Mouse (Mus musculus): ENCODE results near the gene Ggcx. TPM values are rescaled to one million over a fixed set of nuclear protein-coding genes. Genes with fewer than 3 reads are reported as not detected.
"Not testable (repeated sequence)": the region's sequence is repeated elsewhere in the genome, so short reads cannot be mapped to it uniquely, and the experiment has no call there.

The Ggcx gene
- total RNA-seq, 2 experiments from 2014 or later, result 19.2 to 19.3 TPM

DNA sequence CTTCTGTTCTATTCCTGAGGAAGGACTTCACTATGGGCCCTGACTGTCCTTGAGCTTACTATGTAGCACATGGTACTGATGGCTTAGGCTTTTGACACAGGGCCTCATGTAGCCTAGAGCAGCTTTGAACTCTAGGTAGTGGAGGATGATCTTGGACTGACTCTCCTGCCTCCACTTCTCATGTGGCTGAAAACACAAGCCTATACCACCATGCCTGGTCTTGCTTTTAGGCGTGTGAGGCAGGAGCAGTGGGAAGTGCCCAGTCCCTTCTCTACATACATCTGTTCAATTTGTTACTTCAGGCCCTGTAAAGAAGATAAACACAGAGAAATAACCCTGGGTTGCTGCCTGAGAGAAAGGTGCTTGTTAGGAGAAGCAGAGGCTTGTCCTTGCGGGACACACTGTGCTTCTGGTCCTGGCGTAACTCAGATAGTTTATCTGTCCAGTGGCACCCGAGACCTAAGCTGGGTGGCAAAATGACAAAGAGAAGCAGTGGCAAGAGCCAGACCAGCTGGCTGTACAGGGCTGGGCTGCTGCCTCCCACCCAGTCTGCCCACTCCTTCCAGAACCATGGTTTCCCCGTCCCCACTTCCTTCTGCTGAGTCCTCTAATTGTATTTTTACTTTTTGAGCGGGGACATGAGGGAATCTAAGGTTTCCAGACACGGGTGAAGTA lies 40.1 kb downstream of the Ggcx start:
- intact Hi-C loops (cut with DNase I), result no loop called here
- peak in 1 of 2 experiments; percentile 52 for DNase-seq (ENCODE audit: low spot score in 2 of 2)

DNA sequence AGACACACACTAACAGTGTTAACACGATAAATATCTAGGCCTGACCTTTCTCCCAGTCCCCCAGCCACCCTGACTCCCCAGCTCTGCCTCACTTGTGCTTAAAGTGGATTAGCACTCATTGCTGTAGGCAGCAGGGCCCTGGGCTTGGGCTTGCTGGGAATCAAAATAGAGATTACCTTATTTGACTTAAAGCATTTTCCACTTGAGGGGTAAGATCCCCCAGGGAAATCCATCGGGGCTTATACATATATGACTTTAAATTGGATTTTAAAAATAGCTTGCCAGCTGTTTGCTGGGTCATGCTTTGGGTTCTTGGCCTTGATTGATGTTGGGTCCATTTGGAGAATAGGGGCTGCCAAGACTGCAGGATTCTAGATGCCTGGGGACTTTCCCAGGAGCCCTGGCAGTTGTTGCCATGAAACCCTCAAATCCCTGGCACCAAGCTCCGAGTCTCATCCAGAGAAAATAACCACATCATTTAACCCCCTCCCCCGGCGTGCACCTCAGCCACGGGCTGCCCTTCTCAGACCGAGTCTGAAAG lies 40.8 kb downstream of the Ggcx start:
- intact Hi-C loops (cut with DNase I), result no loop called here
- DNase-seq (ENCODE audit: low spot score in 2 of 2), result peak in 1 of 2 experiments; percentile 56

DNA sequence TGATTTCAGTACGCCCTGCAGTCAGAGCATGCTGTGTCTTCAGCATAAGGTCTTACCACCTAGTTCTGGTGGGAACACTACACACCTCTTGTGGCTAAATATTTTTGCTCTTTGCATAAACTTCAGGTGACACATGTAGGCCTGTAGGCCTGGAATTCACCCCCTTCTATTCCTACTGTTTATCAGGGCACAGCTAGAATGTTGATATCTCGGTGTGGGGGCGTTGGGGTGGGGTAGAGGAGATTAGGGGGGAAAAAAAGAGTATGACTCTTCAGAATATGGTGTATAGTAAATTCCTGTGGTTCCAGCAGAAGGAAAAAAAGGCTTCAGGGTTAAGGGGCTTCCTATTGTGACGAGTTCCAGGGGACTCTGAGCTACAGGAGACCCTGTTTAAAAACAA lies 42.5 kb downstream of the Ggcx start:
- intact Hi-C loops (cut with DNase I), result no loop called here
- no peak for DNase-seq (ENCODE audit: low spot score in 2 of 2)

DNA sequence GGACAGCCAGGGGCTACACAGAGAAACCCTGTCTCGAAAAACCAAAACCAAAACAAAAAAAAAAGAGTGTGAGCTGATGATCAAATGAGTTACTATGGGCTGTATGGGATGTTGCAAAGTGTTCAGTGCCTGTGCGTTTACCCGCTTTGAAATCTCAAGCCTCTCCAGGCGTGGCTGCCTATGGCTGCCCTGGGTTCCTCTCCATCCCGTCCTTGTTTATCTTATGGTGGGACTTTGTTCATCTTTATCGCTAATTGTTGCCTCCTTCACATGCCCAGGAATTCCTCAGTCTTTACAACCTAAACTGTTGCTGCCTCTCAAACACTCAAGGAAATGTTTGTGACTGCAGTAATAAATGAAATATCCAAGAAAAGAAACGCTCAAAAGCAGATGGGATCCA lies 44.3 kb downstream of the Ggcx start:
- intact Hi-C loops (cut with DNase I), result no loop called here
- no peak for DNase-seq (ENCODE audit: low spot score in 2 of 2)

DNA sequence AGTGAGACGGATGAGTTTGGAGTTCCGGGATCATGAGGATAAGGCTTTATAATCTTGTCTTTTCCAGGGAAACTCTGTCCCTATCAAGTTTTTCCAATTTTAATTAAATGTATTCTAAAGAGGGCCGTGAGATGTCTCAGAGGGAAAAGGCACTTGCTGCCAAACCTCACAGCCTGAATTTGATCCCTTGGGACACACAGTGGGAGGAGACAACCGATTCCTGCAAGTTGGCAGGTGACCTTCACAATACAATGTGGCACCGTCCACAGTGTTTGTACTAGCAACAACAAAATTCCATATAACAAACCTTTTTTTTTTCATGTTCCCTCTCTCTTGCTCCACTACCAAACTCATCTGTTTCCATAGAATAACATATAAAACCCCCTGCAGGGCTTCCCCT lies 44.8 kb downstream of the Ggcx start:
- no peak for DNase-seq (ENCODE audit: low spot score in 2 of 2)
- intact Hi-C loops (cut with DNase I), result no loop called here

DNA sequence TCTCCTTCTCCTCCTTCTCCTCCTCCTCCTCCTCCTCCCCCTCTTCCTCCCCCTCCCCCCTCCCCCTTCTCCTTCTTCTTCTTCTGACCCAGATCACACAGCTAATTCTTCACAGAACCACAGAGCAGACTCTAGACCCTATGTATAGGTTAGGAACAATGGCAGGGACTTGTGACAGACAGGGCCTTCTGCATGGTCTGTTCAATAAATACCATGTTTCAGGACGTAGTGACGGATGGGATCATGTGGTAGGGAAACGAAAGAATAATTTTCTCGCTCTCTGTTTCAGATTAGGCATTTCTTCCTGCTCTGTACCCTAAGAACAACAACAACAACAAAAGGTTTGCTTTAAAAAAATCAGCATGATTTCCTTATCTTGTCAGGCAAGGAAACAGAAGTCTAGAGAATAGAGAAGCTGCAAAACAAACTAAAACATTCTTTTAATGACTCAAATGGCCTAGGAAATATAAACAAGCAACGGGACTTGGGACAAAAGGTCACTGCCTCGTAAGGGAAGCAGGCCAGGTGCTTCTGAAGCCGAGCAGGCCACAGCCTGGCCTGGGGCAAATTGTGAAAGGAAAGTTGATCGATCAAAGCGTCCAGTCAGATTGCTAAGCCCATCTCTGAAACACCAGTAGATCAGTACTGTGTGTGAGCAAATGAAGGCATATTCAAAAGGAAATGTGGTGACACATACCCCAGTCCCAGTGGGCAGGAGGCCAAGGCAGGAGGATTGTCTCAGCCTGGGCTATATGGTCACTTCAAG lies 46.1 kb downstream of the Ggcx start:
- DNase-seq (ENCODE audit: low spot score in 2 of 2), result no peak
- intact Hi-C loops (cut with DNase I), result no loop called here

DNA sequence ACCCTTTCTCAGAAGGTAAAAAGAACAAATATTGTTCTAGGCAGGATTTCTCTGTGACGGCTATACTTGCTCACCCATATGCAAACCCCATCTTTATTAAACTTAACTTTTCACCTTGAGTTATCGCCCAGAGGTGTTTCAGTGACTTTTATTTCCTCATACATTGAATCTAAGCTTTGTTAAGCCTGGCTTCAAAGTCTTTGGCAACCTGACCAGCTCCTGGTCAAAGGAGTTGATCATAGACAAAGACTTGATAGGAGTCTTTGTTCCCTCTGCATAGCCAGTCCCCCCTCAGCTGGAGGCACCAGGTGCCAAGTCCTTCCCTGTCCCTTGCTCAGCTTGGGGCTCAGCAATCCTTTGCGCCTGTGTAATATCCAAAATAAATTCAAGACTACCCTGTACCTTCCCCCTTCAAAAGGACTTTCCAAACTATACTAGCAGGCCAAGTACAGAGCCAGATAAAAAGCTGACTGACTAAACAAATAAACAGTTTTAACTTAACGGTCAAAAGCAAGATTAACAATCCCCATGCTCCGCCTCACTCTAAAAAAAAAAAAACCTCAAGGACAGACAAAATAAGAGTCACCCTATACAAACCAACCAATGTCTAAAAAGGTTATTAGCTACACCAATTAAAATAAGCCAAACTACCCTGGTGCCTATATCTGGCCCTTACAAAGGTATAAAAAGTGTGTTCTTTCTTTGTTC lies 48.6 kb downstream of the Ggcx start:
- intact Hi-C loops (cut with DNase I), result not testable (repeated sequence)

DNA sequence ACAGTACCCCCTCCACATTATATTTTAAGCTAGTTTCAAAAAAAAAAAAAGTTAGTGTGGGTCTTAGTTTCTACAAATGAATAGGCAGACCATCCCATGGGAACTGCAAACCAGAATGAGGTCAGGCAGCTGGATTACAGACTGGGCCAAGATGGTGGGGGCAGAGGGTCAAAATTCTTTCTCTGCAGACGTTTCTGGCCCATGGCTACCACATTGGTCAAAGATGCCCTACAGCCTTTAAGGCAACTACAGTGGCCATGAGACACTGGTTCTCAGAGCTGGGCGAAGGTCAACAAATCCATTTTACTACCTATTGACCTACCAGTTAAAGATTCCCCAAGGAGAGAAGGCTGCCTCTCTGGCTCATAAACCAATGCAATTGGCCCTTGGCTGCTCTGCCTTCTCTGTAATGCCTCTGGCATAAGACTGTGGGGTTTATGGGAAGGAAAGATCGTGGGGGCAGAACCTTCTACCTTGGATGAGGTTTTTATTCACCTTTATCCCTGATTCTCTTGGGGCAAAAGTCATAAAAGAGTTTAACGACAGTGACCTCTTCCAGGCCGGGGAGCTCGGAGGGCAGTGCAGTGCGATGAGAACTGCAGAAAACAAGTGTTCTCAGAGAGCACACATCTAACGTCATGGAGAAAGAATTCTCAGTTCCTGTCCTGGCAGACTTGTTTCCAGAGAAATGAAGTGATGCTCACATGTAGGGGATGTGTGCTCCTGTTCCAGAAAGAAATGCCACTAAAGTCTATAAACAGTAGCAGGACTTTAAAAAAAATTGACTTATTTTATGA lies 51.5 kb downstream of the Ggcx start:
- intact Hi-C loops (cut with DNase I), result no loop called here
- DNase-seq (ENCODE audit: low spot score in 2 of 2), result no peak

More for the DNA sequence above, 48.6 kb downstream of the Ggcx start:
- not testable (repeated sequence) for DNase-seq (ENCODE audit: low spot score in 2 of 2)

DNA sequence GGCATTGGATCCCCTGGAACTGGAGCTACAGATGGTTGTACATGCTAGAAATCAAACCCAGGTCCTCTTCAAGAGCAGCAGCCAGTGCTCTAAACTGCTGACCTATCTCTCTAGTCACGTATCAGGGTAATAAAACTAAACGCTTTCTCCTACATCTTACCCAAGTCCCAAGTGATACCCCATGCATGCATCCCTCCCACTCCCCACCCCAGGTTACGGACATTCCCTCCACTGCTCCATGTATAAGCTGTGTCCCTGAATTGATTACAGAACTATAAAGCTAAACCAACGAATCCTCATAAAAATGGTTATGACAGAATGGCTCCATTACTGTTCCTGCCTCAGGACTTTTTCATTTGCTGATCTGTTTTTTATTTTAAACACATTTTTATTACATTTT lies 52.1 kb downstream of the Ggcx start:
- intact Hi-C loops (cut with DNase I), result no loop called here
- no peak for DNase-seq (ENCODE audit: low spot score in 2 of 2)

DNA sequence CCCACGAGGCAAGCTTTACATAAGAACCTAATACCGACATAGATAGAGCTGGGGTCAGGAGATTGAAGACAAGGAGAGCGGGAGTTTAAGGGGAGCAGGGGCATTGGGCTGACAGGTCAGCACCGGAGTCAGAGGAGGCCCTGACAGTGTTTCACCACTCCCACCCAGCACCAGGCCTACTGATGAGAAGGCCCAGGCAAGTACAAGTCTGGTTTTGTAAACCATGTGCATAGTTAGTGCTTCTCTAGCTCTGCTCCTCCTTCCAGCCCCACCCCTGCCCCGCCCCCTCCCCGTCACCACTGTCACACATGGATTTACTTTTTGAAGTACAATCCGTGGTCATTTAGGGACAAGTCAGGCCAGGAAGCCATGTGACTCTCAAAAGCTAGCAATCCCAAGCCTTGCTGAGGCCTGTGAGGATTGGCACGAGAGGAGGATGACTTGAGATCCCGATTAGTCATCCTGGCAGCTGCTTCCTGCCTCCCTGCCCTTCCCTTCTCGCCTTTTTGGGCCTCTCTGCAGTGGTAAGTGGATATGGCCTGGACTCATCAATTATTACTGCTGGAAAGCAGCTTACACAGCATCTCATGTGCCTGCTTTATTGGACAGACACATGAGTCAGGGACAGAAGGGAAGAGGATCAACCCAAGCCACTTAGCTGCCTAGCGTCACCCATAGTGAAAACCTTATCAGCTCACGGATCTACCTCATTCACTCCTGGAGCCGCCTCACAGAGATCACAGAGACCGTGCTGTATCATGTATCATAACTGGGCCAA lies 59.3 kb downstream of the Ggcx start:
- DNase-seq (ENCODE audit: low spot score in 2 of 2), result peak in 1 of 2 experiments; percentile 28
- intact Hi-C loops (cut with DNase I), result no loop called here

DNA sequence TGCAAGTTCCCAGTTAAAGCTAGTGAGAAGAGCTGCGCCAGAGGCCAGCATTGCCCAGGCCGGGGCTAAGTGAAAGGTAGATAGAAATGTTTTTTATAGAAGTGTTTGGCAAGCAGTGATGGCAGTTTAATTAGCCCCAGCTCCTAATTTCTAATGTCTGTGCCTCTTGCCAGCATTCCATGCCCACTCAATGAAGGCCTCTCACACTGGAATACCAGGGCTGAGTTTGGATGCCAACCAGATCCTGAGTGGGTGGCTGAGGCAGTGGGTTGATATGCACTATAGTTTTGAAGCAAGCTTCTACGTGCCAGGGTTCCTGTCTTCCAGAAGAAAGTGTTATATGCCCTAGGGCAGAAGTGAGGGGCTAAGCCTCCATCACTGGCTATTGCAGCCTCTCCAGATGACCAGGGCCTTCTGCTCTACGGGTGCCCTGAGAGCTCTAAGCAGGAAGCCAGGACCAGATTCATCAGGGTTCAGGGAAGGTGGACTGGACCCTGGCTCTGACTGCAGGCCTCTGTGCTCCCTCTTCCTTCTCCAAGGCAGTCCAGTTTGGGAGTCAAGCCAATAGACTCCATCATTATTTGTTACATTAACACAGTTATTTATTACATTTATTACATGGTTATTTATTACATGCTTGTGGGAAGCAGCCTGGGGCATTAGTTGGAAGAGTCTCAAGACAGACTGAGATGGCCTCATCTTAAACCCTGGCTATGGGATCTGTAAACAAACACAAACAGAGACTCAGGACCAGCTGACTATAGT lies 61.3 kb downstream of the Ggcx start:
- DNase-seq (ENCODE audit: low spot score in 2 of 2), result peak; percentile 23 to 73
- intact Hi-C loops (cut with DNase I), result no loop called here

DNA sequence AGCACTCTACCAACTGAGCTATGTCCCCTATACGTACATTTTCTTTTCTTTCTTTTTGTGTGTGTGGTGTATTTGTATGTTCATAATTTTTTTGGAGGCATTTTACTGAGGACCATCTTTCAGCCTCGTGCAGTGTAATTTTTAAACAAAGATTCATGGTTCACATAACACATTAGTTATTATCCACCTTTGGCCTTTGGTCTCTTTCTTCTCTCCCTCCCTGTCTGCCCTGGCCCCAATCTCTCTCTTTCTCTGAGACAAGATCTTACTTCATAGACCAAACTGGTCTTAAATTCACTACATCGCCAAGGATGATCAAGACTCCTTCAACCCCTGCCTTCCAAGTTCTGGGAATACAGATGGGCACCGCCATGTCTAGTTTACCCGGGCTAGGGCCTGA lies 62.7 kb downstream of the Ggcx start:
- DNase-seq (ENCODE audit: low spot score in 2 of 2), result no peak
- intact Hi-C loops (cut with DNase I), result no loop called here

DNA sequence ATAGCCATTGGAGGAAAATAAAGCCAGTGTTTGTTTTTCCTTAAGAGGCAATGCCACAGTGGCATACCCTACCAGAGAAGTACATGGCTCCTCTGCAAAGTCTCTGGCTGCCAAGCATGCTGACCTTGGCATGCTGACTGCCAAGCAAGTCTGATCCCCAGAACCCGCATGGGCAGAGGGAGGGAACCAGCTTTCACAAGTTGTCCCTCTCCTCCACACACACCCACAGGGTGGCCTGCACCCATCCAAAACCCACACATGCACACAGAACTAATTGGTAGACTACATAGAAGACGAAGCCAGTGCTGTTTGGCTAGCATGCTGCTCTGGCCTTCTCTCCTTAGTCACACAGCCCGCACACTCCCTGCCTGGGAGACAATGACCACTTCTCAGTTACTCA lies 63.5 kb downstream of the Ggcx start:
- no peak for DNase-seq (ENCODE audit: low spot score in 2 of 2)
- intact Hi-C loops (cut with DNase I), result no loop called here

DNA sequence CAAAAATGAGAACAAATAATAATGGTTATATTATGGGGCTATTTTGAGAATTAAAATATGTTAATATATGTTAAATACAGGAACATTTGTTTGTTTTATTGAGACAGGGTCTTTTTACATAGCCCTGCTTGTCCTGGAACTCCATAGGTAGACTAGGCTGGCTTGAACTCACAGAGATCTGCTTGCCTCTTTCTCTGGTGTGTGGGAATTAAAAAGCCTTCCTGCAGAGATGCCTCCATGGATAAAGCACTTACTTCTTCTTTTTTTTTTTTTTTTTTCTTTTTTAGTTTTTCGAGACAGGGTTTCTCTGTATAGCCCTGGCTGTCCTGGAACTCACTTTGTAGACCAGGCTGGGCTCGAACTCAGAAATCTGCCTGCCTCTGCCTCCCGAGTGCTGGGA lies 64.6 kb downstream of the Ggcx start:
- DNase-seq (ENCODE audit: low spot score in 2 of 2); intact Hi-C loops (cut with DNase I): not testable (repeated sequence)

DNA sequence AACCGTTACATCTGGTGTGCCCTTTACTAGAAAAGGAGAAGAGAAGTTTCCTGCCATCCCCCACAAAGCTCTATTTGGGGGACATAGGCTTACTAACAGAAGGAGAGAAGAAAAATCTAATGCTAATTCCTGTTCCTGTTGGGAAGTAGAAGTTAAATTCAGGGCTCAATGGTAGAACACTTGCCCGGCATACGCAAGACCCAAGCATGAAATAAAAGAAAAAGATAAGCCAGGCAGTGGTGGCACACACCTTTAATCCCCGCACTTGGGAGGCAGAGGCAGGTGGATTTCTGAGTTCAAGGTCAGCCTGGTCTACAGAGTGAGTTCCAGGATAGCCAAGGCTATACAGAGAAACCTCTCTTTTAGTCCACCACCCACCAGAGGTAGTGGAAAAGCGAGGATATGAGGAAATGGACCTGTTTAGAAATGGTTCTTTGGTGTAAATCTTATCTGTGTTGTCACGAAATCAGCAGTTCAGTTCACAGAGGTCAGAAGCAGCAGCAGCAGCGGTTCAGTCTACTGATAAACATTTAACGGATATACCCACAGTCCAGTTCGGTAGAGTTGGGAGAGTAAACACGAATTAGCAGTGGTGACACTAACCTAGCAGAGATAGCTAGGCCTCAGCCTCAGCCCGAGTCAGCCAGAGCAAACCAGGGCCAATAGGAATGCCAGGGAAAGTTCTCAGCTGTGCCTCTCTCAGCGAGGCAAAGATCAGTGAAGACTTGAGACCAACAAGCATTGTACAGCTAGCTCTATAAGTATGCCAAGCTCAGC lies 65.7 kb downstream of the Ggcx start:
- intact Hi-C loops (cut with DNase I), result no loop called here
- no peak for DNase-seq (ENCODE audit: low spot score in 2 of 2)

DNA sequence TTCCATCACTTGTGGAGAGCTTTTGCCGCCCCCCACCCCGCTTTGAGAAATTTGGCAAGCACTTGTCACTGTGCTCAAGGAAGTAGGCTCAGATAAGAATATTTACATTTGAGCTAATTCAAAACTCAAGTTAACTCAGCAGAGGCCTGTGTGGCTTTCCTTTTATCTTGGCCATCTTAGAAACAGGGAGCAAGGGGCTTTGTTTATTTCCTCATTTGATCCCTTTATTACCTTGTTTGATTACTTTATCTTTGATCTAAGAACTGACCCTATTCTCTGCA lies 66.3 kb downstream of the Ggcx start:
- intact Hi-C loops (cut with DNase I), result no loop called here
- DNase-seq (ENCODE audit: low spot score in 2 of 2), result no peak
